In the genomic region with DNA sequence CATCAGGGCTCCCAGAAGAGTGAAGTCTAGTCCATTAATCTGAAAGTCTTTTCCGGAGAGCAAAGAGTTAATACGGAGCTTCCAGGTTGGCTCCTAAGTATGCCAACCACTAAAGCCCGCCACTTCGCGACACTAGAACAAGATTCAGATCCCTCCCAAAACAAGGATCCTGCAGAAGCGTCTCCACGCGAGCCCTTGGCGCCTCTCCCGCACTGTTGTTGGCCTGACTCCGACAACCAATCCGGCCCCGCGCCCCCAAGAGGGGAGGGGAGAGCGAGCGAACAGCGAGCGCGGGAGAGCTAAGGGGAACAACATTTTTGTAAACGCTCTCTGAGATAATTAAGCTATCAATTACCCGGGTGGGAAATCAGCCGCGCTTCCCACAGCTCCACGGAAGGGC, we compare ENCODE assay signal across 8 mouse cellular contexts. TPM values are rescaled to one million over a fixed set of nuclear protein-coding genes. Genes with fewer than 3 reads are reported as not detected.
DNase-seq lines count a peak whose midpoint lies in the region; ATAC-seq and TF ChIP-seq lines count a peak whose summit lies in the region.
"Had no signal": no experiment of that assay in that cellular context is flagged by ENCODE, and none has a peak within 500 bp of the region (broad histone marks: within the 10 kb centered on the region; RNA-seq: fewer than 3 reads in every experiment).

No protein-coding gene starts in this region.

- H3K4me3 ChIP-seq in embryonic fibroblast, embryonic 13.5 days (ENCODE audit: insufficient read depth, low read length), result peak overlapping the region; percentile 39
- H3K4me3 ChIP-seq in hindbrain, embryonic 15.5 days, result peak overlapping the region; percentile 84
- peak overlapping the region; percentile 65 for H3K4me3 ChIP-seq in limb, embryonic 15.5 days
- H3K4me3 ChIP-seq in neural tube, embryonic 13.5 days, result peak overlapping the region; percentile 83
- H3K4me3 ChIP-seq: megakaryocyte, embryonic 14.5 days had no signal

- under 1% methylated on average over 24 of the region's 24 CpGs for WGBS in hindbrain, embryonic 15.5 days
- under 1% methylated on average over 24 of the region's 24 CpGs for WGBS in limb, embryonic 15.5 days
- under 1% methylated on average over 24 of the region's 24 CpGs for WGBS in neural tube, embryonic 13.5 days

- H3K9ac ChIP-seq in hindbrain, embryonic 15.5 days, result peak overlapping the region; percentile 97
- no peak overlapping the region for H3K9ac ChIP-seq in limb, embryonic 15.5 days
- peak overlapping the region; percentile 93 for H3K9ac ChIP-seq in neural tube, embryonic 13.5 days

- H3K4me1 ChIP-seq in embryonic fibroblast, embryonic 13.5 days (ENCODE audit: control insufficient read depth, insufficient read depth, low read length), result 0 out of 2 replicates have a peak, but pooled peaks cover 3% of the 10 kb centered on the region
- H3K4me1 ChIP-seq in hindbrain, embryonic 15.5 days (replicated peaks), result peaks cover 26% of the 10 kb centered on the region
- H3K4me1 ChIP-seq in limb, embryonic 15.5 days, result peaks cover 27% of the 10 kb centered on the region
- H3K4me1 ChIP-seq in neural tube, embryonic 13.5 days (replicated peaks), result peaks cover 34% of the 10 kb centered on the region
- H3K4me1 ChIP-seq: megakaryocyte, embryonic 14.5 days had no signal

- no peak overlapping the region for H3K27ac ChIP-seq in embryonic fibroblast, embryonic 13.5 days (ENCODE audit: insufficient read depth, low read length)
- peak overlapping the region; percentile 92 for H3K27ac ChIP-seq in hindbrain, embryonic 15.5 days (replicated peaks)
- H3K27ac ChIP-seq in limb, embryonic 15.5 days, result no peak overlapping the region
- no peak overlapping the region for H3K27ac ChIP-seq in neural tube, embryonic 13.5 days (replicated peaks)

- ATAC-seq in hindbrain, embryonic 15.5 days (ENCODE audit: low FRiP score, low read depth), result no peak
- ATAC-seq in limb, embryonic 15.5 days (ENCODE audit: insufficient number of reproducible peaks, low FRiP score, low TSS enrichment, low read depth), result no peak
- peak; percentile 24 for ATAC-seq in neural tube, embryonic 13.5 days (ENCODE audit: low read depth)
- ATAC-seq in inflammation-experienced regulatory T-cells, adult 6 months, result no peak

- TF ChIP-seq CTCF in embryonic fibroblast, embryonic 13.5 days (IDR thresholded peaks at IDR 0.05; ENCODE audit: borderline replicate concordance, insufficient read depth, low read length), result no peak

- H3K36me3 ChIP-seq in hindbrain, embryonic 15.5 days, result no peaks in the 10 kb centered on the region
- no peaks in the 10 kb centered on the region for H3K36me3 ChIP-seq in limb, embryonic 15.5 days
- no peaks in the 10 kb centered on the region for H3K36me3 ChIP-seq in neural tube, embryonic 13.5 days

- H3K27me3 ChIP-seq in hindbrain, embryonic 15.5 days, result no peaks in the 10 kb centered on the region
- H3K27me3 ChIP-seq in limb, embryonic 15.5 days, result peaks cover 42% of the 10 kb centered on the region
- H3K27me3 ChIP-seq in neural tube, embryonic 13.5 days, result peaks cover 38% of the 10 kb centered on the region

- H3K9me3 ChIP-seq in hindbrain, embryonic 15.5 days, result no peaks in the 10 kb centered on the region
- no peaks in the 10 kb centered on the region for H3K9me3 ChIP-seq in limb, embryonic 15.5 days
- no peaks in the 10 kb centered on the region for H3K9me3 ChIP-seq in neural tube, embryonic 13.5 days
- H3K9me3 ChIP-seq: megakaryocyte, embryonic 14.5 days had no signal

- TF ChIP-seq POLR2A in embryonic fibroblast, embryonic 13.5 days (IDR thresholded peaks at IDR 0.05; ENCODE audit: low read depth, low read length), result no peak

- DNase-seq in ES-CJ7 (ENCODE audit: low read depth, low spot score), result peak; percentile 24
- DNase-seq in adrenal gland, postnatal 36 days, result peak; percentile 9 to 18

- H3K4me2 ChIP-seq in hindbrain, embryonic 15.5 days, result peak overlapping the region; percentile 84
- peak overlapping the region; percentile 98 for H3K4me2 ChIP-seq in limb, embryonic 15.5 days
- peak overlapping the region; percentile 93 for H3K4me2 ChIP-seq in neural tube, embryonic 13.5 days

RNA-seq across cellular contexts. Expression of a gene that starts 1.8 kb away (rescaled TPM):
- 1 to 10 TPM; 1.6 to 1.7 TPM for total RNA-seq in adrenal gland, postnatal 36 days (2021)
- polyA plus RNA-seq in embryonic fibroblast, embryonic 13.5 days (2011; ENCODE audit: insufficient read length, low read depth, missing spikeins), result 2.3 and 4.2 TPM in 2 replicates
- 3.5 and 4.3 TPM in 2 replicates for polyA plus RNA-seq in hindbrain, embryonic 15.5 days (2015; fragmentation: Nextera tagmentation; extraction: Ambion mirVana)
- 0.96 and 1.5 TPM in 2 replicates for polyA plus RNA-seq in limb, embryonic 15.5 days (2015; fragmentation: Nextera tagmentation; extraction: Ambion mirVana)
- polyA plus RNA-seq in neural tube, embryonic 13.5 days (2015; fragmentation: Nextera tagmentation; extraction: Ambion mirVana), result 2.7 and 2.8 TPM in 2 replicates
- polyA plus RNA-seq in inflammation-experienced regulatory T-cells, adult 6 months (2017; shearing (Covaris generic)), result not detected
